Mouse (Mus musculus) midbrain, embryonic 13.5 days (tissue): Measurements from ENCODE around the gene Prrc2b. TPM values are rescaled to one million over a fixed set of nuclear protein-coding genes. Genes with fewer than 3 reads are reported as not detected.

Experiments
- ATAC-seq: fragments of 200-750 bp; cut with Nextera tagmentation; 2 replicates; pipeline ENCODE4 v1.8.0; 2017; ENCODE audit warnings: mild to moderate bottlenecking, moderate TSS enrichment, moderate library complexity
- H3K27ac ChIP-seq: fragments of 300-500 bp; sonication (generic); 2 replicates; pipeline ENCODE4 v1.5.1; 2015; ENCODE audit warnings: inconsistent platforms, mild to moderate bottlenecking, moderate library complexity
- H3K27me3 ChIP-seq: fragments of 300-500 bp; sonication (generic); 2 replicates; pipeline ENCODE4 v1.6.1; 2015; ENCODE audit warnings: mild to moderate bottlenecking, inconsistent platforms
- H3K36me3 ChIP-seq: fragments of 300-500 bp; sonication (generic); 2 replicates; pipeline ENCODE4 v1.6.1; 2015; ENCODE audit warnings: mild to moderate bottlenecking, inconsistent platforms
- H3K4me1 ChIP-seq: fragments of 300-500 bp; sonication (generic); replicated peaks from 2 replicates; pipeline ENCODE4 v1.6.1; 2015; ENCODE audit warnings: inconsistent platforms
- H3K4me2 ChIP-seq: fragments of 300-500 bp; sonication (generic); replicated peaks from 2 replicates; pipeline ENCODE4 v1.6.1; 2015; ENCODE audit warnings: moderate library complexity, mild to moderate bottlenecking, inconsistent platforms
- H3K4me3 ChIP-seq: fragments of 300-500 bp; sonication (generic); replicated peaks from 2 replicates; pipeline ENCODE4 v1.5.1; 2015; ENCODE audit warnings: mild to moderate bottlenecking, inconsistent platforms
- H3K9ac ChIP-seq: fragments of 300-500 bp; sonication (generic); replicated peaks from 2 replicates; pipeline ENCODE4 v1.6.1; 2015; ENCODE audit warnings: mild to moderate bottlenecking, inconsistent platforms
- H3K9me3 ChIP-seq: fragments of 300-500 bp; sonication (generic); 2 replicates; pipeline ENCODE4 v1.6.1; 2016; ENCODE audit warnings: mild to moderate bottlenecking, inconsistent platforms
- WGBS: fragments of 180-500 bp; shearing (Covaris S2); methylation state at CpG from one replicate; pipeline ENCODE4 v1.1.7; 2015; 5-methylcytosine and 5-hydroxymethylcytosine counted together
- polyA plus RNA-seq: library from polyadenylated mRNA; unstranded; fragments of >200 nt; fragmentation: Nextera tagmentation; extraction: Ambion mirVana; gene quantifications from 2 replicates; pipeline ENCODE4 v1.2.1, GENCODE M21; 2015

The Prrc2b gene
- polyA plus RNA-seq, 1 experiment from 2014 or later = 77.5 TPM

DNA sequence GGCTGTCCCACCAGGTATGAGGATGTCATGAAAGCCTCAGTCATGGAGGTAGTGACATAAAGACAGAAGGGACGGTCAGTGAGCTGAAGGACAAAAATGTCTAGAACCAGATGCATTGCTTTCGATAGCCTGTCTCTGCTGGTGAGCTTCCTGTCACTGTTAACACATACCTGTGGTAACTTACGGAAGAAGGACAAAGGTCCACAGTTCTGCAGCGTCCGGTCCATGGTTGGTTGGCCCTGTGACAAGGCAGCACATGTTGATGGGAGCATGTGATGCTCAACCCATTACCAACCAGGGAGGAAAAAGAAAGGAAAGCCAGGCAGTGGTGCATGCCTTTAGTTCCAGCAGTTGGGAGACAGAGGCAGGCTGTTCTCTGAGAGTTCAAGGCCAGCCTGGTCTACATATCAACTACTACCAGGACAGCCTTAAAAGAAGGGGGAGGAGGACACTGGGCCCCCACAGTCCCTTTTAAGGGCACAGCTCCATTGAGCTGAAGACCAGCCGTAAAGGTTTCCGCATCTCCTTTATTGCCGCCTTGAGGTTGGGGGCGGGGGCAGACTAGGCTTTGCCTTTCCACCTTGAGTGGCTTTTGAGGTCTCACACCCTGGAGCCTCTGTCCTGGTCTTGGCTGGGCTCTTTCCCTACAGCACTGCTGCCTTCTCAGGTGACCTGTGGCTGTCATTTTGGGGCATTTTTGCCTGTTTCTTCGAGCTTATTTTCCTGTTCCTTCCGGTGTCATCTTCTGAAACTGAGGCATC is 14.3 kb downstream of the Prrc2b start:
- no peak overlapping the region for H3K27ac ChIP-seq
- H3K4me1 ChIP-seq = peaks cover 81% of the 10 kb centered on the region
- H3K27me3 ChIP-seq = no peaks in the 10 kb centered on the region
- no peaks in the 10 kb centered on the region for H3K9me3 ChIP-seq
- peaks cover 7% of the 10 kb centered on the region; the same call in 1 of the 2 replicates for H3K36me3 ChIP-seq
- no peak overlapping the region for H3K4me3 ChIP-seq
- no peak overlapping the region for H3K4me2 ChIP-seq
- 87% methylated on average over 11 of the region's 11 CpGs for WGBS
- no peak overlapping the region for H3K9ac ChIP-seq
- no peak for ATAC-seq

DNA sequence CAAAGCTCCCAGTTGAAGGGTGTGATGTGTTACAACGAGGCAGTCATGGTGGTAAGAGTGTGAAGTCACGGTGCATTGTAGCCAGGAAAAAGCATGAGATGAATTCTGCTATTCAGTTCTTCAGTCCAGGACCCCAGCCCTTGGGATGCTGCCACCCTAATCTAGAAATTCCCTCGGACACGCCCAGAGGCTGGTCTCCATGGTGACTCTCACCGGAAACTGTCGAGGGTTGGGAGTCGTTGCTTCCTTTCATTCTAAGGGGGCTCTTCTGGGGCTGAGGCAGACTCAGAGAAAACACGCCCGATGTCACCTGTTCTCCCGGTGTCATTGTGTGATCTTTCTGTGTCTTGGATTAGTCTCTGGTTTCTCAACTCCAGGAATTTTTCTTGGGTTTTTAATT is 15.7 kb downstream of the Prrc2b start:
- Histone ChIP-seq H3K27ac (peak overlapping the region; percentile 85), H3K4me3 (no peak overlapping the region), H3K9me3 (no peaks in the 10 kb centered on the region), H3K4me2 (peak overlapping the region; percentile 44), H3K4me1 (peaks cover 81% of the 10 kb centered on the region), H3K9ac (peak overlapping the region; percentile 49), H3K36me3 (peaks cover 4% of the 10 kb centered on the region; the same call in 1 of the 2 replicates), H3K27me3 (no peaks in the 10 kb centered on the region)
- no peak for ATAC-seq
- WGBS = 6% methylated on average over 10 of the region's 10 CpGs

- ATAC-seq = peak; percentile 63
- Histone ChIP-seq H3K4me2 (peak overlapping the region; percentile 44), H3K4me3 (0 out of 2 replicates have a peak overlapping the region, but pooled peaks have one; percentile 5), H3K27me3 (no peaks in the 10 kb centered on the region), H3K27ac (peak overlapping the region; percentile 85), H3K36me3 (peaks cover 4% of the 10 kb centered on the region; the same call in 1 of the 2 replicates), H3K9me3 (no peaks in the 10 kb centered on the region), H3K4me1 (peaks cover 87% of the 10 kb centered on the region), H3K9ac (peak overlapping the region; percentile 51; the same call in 1 of the 2 replicates)
- WGBS = 9% methylated on average over 16 of the region's 16 CpGs
Measured at GRCm38 (mm10) chr2:32167034-32167770, 16.3 kb downstream of the Prrc2b start.

- peak overlapping the region; percentile 44 for H3K4me2 ChIP-seq
- peak overlapping the region; percentile 51; the same call in 1 of the 2 replicates for H3K9ac ChIP-seq
- H3K4me3 ChIP-seq = 0 out of 2 replicates have a peak overlapping the region, but pooled peaks have one; percentile 5
- H3K9me3 ChIP-seq = no peaks in the 10 kb centered on the region
- H3K4me1 ChIP-seq = peaks cover 86% of the 10 kb centered on the region
- H3K27me3 ChIP-seq = no peaks in the 10 kb centered on the region
- 3% methylated on average over 7 of the region's 7 CpGs for WGBS
- H3K36me3 ChIP-seq = no peaks in the 10 kb centered on the region
- peak; percentile 60 for ATAC-seq
- H3K27ac ChIP-seq = peak overlapping the region; percentile 85
Measured at GRCm38 (mm10) chr2:32167819-32168218, 16.9 kb downstream of the Prrc2b start.

- H3K4me3 ChIP-seq = no peak overlapping the region
- peaks cover 85% of the 10 kb centered on the region for H3K4me1 ChIP-seq
- H3K9me3 ChIP-seq = no peaks in the 10 kb centered on the region
- 0 out of 2 replicates have a peak overlapping the region, but pooled peaks have one; percentile 6 for H3K9ac ChIP-seq
- no peaks in the 10 kb centered on the region for H3K27me3 ChIP-seq
- ATAC-seq = no peak
- H3K4me2 ChIP-seq = no peak overlapping the region
- H3K27ac ChIP-seq = no peak overlapping the region
- 69% methylated on average over 5 of the region's 5 CpGs for WGBS
- no peaks in the 10 kb centered on the region for H3K36me3 ChIP-seq
Measured at GRCm38 (mm10) chr2:32169292-32169691, 18.4 kb downstream of the Prrc2b start.

DNA sequence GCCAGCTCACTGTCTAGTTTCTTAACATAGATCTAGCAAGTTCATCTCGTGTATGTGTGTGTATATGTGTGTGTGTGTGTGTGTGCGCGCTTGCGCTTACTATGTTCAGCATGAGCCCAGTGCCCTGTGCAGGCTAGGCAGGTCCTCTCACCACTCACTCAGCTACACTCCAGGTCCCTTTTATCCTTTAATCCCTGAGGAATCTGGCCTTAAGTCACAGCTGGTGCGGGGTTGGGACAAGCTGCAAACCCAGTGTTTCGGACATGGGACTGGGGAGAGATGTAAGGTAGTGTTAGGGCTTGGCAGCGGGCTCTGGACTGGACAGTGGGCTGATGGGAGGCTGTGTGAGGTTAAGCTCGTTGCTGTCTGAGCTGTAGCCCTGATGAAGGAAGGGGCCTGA is 19.1 kb downstream of the Prrc2b start:
- no peak for ATAC-seq
- Histone ChIP-seq H3K9me3 (no peaks in the 10 kb centered on the region), H3K4me3 (no peak overlapping the region), H3K27ac (peak overlapping the region; percentile 46; the same call in 1 of the 2 replicates), H3K27me3 (no peaks in the 10 kb centered on the region), H3K9ac (no peak overlapping the region), H3K4me1 (peaks cover 85% of the 10 kb centered on the region), H3K36me3 (no peaks in the 10 kb centered on the region), H3K4me2 (no peak overlapping the region)
- WGBS = 54% methylated on average over 8 of the region's 8 CpGs

DNA sequence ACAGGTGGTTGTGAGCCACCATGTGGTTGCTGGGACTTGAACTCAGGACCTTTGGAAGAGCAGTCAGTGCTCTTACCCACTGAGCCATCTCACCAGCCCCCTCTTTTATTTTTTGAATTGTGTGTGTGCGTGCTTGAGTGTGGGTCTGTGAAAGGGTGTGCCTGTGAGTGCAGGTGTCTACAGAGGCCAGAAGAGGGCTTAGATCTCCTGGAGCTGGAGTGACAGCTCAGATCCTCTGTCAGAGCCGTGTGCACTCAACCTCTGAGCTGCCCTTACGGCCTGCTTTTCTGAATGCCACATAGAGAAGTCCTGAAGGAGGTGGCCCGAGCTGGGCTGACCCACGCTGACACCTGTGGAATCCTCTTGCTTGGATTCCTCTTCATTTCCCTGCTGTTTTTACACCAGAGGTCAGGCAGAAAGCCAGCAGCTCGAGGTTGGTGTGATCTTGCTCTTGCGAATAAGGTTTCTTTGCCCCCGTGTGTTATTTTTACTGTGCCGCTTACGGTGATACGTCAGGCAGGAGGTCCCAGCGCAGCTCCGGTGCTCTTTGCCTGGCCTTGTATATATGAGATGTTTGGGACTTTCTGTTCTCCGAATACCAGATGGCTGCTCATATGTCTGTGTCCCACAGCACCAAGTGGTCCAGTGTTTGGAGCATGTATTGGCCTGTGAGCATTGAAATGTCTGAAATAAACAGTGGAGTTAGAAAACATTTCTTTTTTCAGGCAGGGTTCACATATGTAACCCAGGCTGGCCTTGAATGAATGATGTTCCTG is 21.0 kb downstream of the Prrc2b start:
- Histone ChIP-seq H3K4me1 (peaks cover 86% of the 10 kb centered on the region), H3K27me3 (no peaks in the 10 kb centered on the region), H3K4me3 (no peak overlapping the region), H3K4me2 (no peak overlapping the region), H3K9ac (no peak overlapping the region), H3K27ac (no peak overlapping the region), H3K36me3 (no peaks in the 10 kb centered on the region), H3K9me3 (no peaks in the 10 kb centered on the region)
- WGBS = 86% methylated on average over 14 of the region's 14 CpGs
- ATAC-seq = no peak

DNA sequence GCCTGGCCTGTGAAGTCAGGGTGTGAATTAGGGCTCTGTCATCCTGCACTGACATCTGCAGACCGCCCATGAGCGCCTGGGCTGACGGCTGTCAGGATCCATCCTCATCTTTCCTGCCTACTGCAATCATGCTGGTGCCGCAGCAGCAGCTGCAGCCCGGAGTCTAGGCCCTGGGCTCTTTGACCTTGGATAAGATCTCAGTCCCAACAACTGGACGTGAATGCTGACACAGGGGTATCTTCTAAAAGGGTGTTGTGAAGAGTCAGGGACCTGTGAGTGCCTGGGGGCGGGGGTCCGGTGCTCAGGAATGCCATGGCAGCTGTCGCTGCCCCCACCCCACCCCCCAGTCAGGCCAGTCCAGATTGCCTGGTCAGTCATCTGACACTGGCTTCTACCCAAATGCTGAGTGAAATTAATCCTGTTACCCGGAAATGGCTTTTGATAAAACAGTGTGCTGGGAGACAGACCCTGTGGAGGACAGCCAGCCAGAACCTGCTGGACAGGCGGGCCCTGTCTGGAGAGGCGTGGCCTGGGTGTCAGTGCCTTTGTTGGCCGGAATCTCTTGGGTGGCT is 23.4 kb downstream of the Prrc2b start:
- peak overlapping the region; percentile 50; the same call in 1 of the 2 replicates for H3K9ac ChIP-seq
- 3% methylated on average over 13 of the region's 13 CpGs for WGBS
- H3K4me1 ChIP-seq = peaks cover 86% of the 10 kb centered on the region
- H3K27me3 ChIP-seq = no peaks in the 10 kb centered on the region
- H3K4me2 ChIP-seq = peak overlapping the region; percentile 51
- no peaks in the 10 kb centered on the region for H3K9me3 ChIP-seq
- peak; percentile 83 for ATAC-seq
- peak overlapping the region; percentile 95 for H3K27ac ChIP-seq
- H3K4me3 ChIP-seq = peak overlapping the region; percentile 12; the same call in 1 of the 2 replicates
- H3K36me3 ChIP-seq = no peaks in the 10 kb centered on the region

- Histone ChIP-seq H3K4me3 (0 out of 2 replicates have a peak overlapping the region, but pooled peaks have one; percentile 2), H3K4me1 (peaks cover 86% of the 10 kb centered on the region), H3K9ac (peak overlapping the region; percentile 50), H3K4me2 (peak overlapping the region; percentile 51), H3K9me3 (no peaks in the 10 kb centered on the region), H3K27me3 (no peaks in the 10 kb centered on the region), H3K36me3 (no peaks in the 10 kb centered on the region), H3K27ac (peak overlapping the region; percentile 95)
- peak; percentile 69 for ATAC-seq
- WGBS = 20% methylated on average over 7 of the region's 7 CpGs
Measured at GRCm38 (mm10) chr2:32175051-32175466, 24.2 kb downstream of the Prrc2b start.

- no peaks in the 10 kb centered on the region for H3K9me3 ChIP-seq
- H3K4me3 ChIP-seq = no peak overlapping the region
- H3K27me3 ChIP-seq = no peaks in the 10 kb centered on the region
- H3K27ac ChIP-seq = peak overlapping the region; percentile 95
- 93% methylated on average over 6 of the region's 6 CpGs for WGBS
- H3K4me1 ChIP-seq = peaks cover 86% of the 10 kb centered on the region
- ATAC-seq = no peak
- peak overlapping the region; percentile 51 for H3K4me2 ChIP-seq
- H3K36me3 ChIP-seq = no peaks in the 10 kb centered on the region
- peak overlapping the region; percentile 25 for H3K9ac ChIP-seq
Measured at GRCm38 (mm10) chr2:32175508-32175907, 24.6 kb downstream of the Prrc2b start.

GRCm38 (mm10) chr2:32176848-32177247 is 26.0 kb downstream of the Prrc2b start:
- H3K27me3 ChIP-seq = no peaks in the 10 kb centered on the region
- H3K27ac ChIP-seq = peak overlapping the region; percentile 47; the same call in 1 of the 2 replicates
- no peak overlapping the region for H3K4me3 ChIP-seq
- no peaks in the 10 kb centered on the region for H3K9me3 ChIP-seq
- no peak for ATAC-seq
- H3K36me3 ChIP-seq = no peaks in the 10 kb centered on the region
- 35% methylated on average over 3 of the region's 3 CpGs for WGBS
- H3K4me2 ChIP-seq = no peak overlapping the region
- H3K9ac ChIP-seq = no peak overlapping the region
- peaks cover 92% of the 10 kb centered on the region for H3K4me1 ChIP-seq
